Mouse (Mus musculus): Measurements from ENCODE around the gene Dhrs4. TPM values are rescaled to one million over a fixed set of nuclear protein-coding genes. Genes with fewer than 3 reads are reported as not detected.

The Dhrs4 gene
- polyA plus RNA-seq, 1 experiment from 2014 or later: 83.4 TPM

- no peak for ATAC-seq (ENCODE audit: insufficient number of reproducible peaks, low FRiP score, low TSS enrichment, low read depth)
- no peaks in the 10 kb centered on the region for H3K27me3 ChIP-seq
- no peak overlapping the region for H3K4me3 ChIP-seq (replicated peaks)
- no peaks in the 10 kb centered on the region for H3K4me1 ChIP-seq
- H3K4me2 ChIP-seq (replicated peaks): no peak overlapping the region
- H3K27ac ChIP-seq (replicated peaks): no peak overlapping the region
- no peak overlapping the region for H3K9ac ChIP-seq
- no peaks in the 10 kb centered on the region for H3K9me3 ChIP-seq (replicated peaks)
- H3K36me3 ChIP-seq: no peaks in the 10 kb centered on the region
- 55% methylated on average over 4 of the region's 4 CpGs for WGBS
Measured at GRCm38 (mm10) chr14:55461757-55462156, 16.8 kb upstream of the Dhrs4 start.

DNA sequence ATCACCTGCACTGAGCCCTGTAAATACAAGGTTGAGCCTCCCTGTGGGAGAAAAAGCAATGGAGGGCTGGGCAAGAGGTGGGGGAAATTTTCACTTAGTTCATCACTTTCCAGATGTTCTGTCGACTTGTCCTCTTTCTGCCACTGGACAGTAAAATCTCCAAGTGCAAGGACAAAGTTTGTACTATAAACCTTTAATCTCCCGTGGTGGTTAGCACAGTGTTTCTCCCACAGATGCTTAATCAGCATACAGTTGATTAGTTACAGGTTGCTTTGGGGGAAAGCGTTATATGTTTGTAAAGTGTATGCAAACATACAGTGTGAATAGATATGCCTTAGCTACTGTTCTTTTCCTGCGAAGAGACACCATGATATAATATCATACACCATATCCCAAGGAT is 12.1 kb upstream of the Dhrs4 start:
- no peak overlapping the region for H3K4me2 ChIP-seq (replicated peaks)
- ATAC-seq (ENCODE audit: insufficient number of reproducible peaks, low FRiP score, low TSS enrichment, low read depth): no peak
- no peaks in the 10 kb centered on the region for H3K36me3 ChIP-seq
- no peak overlapping the region for H3K4me3 ChIP-seq (replicated peaks)
- H3K27ac ChIP-seq (replicated peaks): no peak overlapping the region
- H3K4me1 ChIP-seq: peaks cover 8% of the 10 kb centered on the region; the same call in 1 of the 2 replicates
- H3K9ac ChIP-seq: no peak overlapping the region
- WGBS: 58% methylated on average over 4 of the region's 4 CpGs
- no peaks in the 10 kb centered on the region for H3K9me3 ChIP-seq (replicated peaks)
- H3K27me3 ChIP-seq: no peaks in the 10 kb centered on the region

GRCm38 (mm10) chr14:55467108-55467507 is 11.4 kb upstream of the Dhrs4 start:
- Histone ChIP-seq H3K4me1 (peaks cover 8% of the 10 kb centered on the region; the same call in 1 of the 2 replicates), H3K4me2 (replicated peaks) (no peak overlapping the region), H3K9me3 (replicated peaks) (no peaks in the 10 kb centered on the region), H3K27me3 (no peaks in the 10 kb centered on the region), H3K9ac (no peak overlapping the region), H3K36me3 (no peaks in the 10 kb centered on the region), H3K4me3 (replicated peaks) (no peak overlapping the region), H3K27ac (replicated peaks) (no peak overlapping the region)
- no peak for ATAC-seq (ENCODE audit: insufficient number of reproducible peaks, low FRiP score, low TSS enrichment, low read depth)
- WGBS: 73% methylated on average over 7 of the region's 7 CpGs

DNA sequence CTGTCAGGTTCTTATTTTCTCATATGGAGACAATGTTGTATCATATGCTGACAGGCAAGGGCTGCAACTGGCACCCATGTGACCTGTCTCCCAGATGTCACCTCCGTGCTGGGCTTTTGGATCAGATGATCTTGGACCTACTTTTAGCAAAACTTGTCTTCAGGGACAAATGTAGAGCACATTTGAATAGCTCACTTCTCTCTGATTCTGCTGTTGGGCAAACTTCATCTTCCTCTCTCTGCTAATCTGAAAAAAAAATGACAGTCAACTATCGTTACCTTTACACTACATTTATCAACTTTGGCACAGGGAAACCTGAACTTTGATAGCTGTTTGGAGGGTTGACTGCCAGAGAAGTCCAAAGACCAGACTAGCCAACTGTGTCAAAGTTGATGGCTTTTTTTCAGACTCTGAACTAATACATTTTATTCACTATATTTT is 10.2 kb upstream of the Dhrs4 start:
- no peak overlapping the region for H3K9ac ChIP-seq
- peaks cover 8% of the 10 kb centered on the region; the same call in 1 of the 2 replicates for H3K4me1 ChIP-seq
- no peaks in the 10 kb centered on the region for H3K9me3 ChIP-seq (replicated peaks)
- H3K36me3 ChIP-seq: no peaks in the 10 kb centered on the region
- ATAC-seq (ENCODE audit: insufficient number of reproducible peaks, low FRiP score, low TSS enrichment, low read depth): no peak
- 79% methylated on average over 2 of the region's 2 CpGs for WGBS
- H3K27ac ChIP-seq (replicated peaks): no peak overlapping the region
- H3K27me3 ChIP-seq: no peaks in the 10 kb centered on the region
- H3K4me2 ChIP-seq (replicated peaks): no peak overlapping the region
- H3K4me3 ChIP-seq (replicated peaks): no peak overlapping the region

GRCm38 (mm10) chr14:55469041-55469440 is 9.5 kb upstream of the Dhrs4 start:
- Histone ChIP-seq H3K9me3 (replicated peaks) (no peaks in the 10 kb centered on the region), H3K36me3 (no peaks in the 10 kb centered on the region), H3K27me3 (no peaks in the 10 kb centered on the region), H3K4me3 (replicated peaks) (no peak overlapping the region), H3K9ac (no peak overlapping the region), H3K27ac (replicated peaks) (no peak overlapping the region), H3K4me1 (peaks cover 8% of the 10 kb centered on the region; the same call in 1 of the 2 replicates), H3K4me2 (replicated peaks) (no peak overlapping the region)
- 78% methylated on average over 2 of the region's 2 CpGs for WGBS
- no peak for ATAC-seq (ENCODE audit: insufficient number of reproducible peaks, low FRiP score, low TSS enrichment, low read depth)

DNA sequence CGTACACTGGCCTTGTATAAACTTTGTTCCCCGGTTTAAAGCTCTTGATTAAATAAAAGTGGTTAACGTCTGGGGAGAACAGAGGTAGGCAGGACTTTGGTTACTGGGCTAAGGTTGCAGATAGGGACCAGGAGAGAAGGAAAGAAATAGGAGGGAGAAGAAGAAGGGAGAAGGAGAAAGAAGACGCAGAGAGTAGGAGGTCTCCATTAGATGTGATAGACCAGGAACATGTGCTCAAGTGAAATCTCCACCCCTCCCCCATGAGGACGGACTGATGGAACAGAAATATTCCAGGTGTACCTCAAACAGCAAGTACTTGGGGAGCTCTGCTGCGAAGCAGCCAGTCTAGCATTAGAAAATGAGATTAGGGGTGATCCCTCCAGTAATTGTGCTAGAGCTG is 8.7 kb upstream of the Dhrs4 start:
- Histone ChIP-seq H3K36me3 (no peaks in the 10 kb centered on the region), H3K4me1 (peaks cover 8% of the 10 kb centered on the region; the same call in 1 of the 2 replicates), H3K4me3 (replicated peaks) (no peak overlapping the region), H3K9ac (no peak overlapping the region), H3K9me3 (replicated peaks) (no peaks in the 10 kb centered on the region), H3K27ac (replicated peaks) (no peak overlapping the region), H3K4me2 (replicated peaks) (no peak overlapping the region), H3K27me3 (no peaks in the 10 kb centered on the region)
- ATAC-seq (ENCODE audit: insufficient number of reproducible peaks, low FRiP score, low TSS enrichment, low read depth): no peak
- 71% methylated on average over 6 of the region's 6 CpGs for WGBS

DNA sequence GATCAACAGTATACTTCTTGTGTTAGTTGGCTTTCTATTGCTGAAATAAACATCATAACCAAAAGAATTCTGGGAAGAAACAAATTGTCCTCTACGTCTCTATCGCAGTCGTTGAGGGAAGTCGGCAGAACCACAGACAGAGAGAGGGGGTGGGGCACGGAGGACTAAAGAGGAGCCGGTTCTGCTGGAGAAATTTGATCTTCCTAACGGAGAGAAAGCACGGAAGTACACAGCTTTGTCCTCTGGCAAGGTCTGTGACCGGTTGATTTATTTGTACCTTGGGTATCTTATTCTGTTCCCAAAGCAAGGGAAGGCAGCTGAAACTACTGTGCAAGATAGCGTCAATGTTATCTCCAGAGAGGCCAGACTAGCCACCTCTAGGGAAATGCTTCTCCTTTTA is 7.8 kb upstream of the Dhrs4 start:
- H3K4me2 ChIP-seq (replicated peaks): peak overlapping the region; percentile 2; the same call in 1 of the 2 replicates
- 4% methylated on average over 10 of the region's 10 CpGs for WGBS
- peaks cover 8% of the 10 kb centered on the region; the same call in 1 of the 2 replicates for H3K4me1 ChIP-seq
- no peak for ATAC-seq (ENCODE audit: insufficient number of reproducible peaks, low FRiP score, low TSS enrichment, low read depth)
- no peaks in the 10 kb centered on the region for H3K9me3 ChIP-seq (replicated peaks)
- H3K27me3 ChIP-seq: no peaks in the 10 kb centered on the region
- H3K4me3 ChIP-seq (replicated peaks): no peak overlapping the region
- H3K9ac ChIP-seq: no peak overlapping the region
- no peak overlapping the region for H3K27ac ChIP-seq (replicated peaks)
- no peaks in the 10 kb centered on the region for H3K36me3 ChIP-seq

GRCm38 (mm10) chr14:55475654-55476053 is 2.9 kb upstream of the Dhrs4 start:
- no peak for ATAC-seq (ENCODE audit: insufficient number of reproducible peaks, low FRiP score, low TSS enrichment, low read depth)
- Histone ChIP-seq H3K36me3 (no peaks in the 10 kb centered on the region), H3K27me3 (no peaks in the 10 kb centered on the region), H3K27ac (replicated peaks) (no peak overlapping the region), H3K9ac (no peak overlapping the region), H3K4me3 (replicated peaks) (no peak overlapping the region), H3K4me2 (replicated peaks) (no peak overlapping the region), H3K9me3 (replicated peaks) (no peaks in the 10 kb centered on the region), H3K4me1 (peaks cover 16% of the 10 kb centered on the region)
- WGBS: 50% methylated on average over 2 of the region's 2 CpGs

- Histone ChIP-seq H3K27me3 (no peaks in the 10 kb centered on the region), H3K4me3 (replicated peaks) (no peak overlapping the region), H3K4me1 (peaks cover 10% of the 10 kb centered on the region; the same call in 1 of the 2 replicates), H3K9me3 (replicated peaks) (no peaks in the 10 kb centered on the region), H3K4me2 (replicated peaks) (no peak overlapping the region), H3K27ac (replicated peaks) (no peak overlapping the region), H3K9ac (no peak overlapping the region), H3K36me3 (0 out of 2 replicates have a peak, but pooled peaks cover 5% of the 10 kb centered on the region)
- 96% methylated on average over 1 of the region's 1 CpGs for WGBS
- no peak for ATAC-seq (ENCODE audit: insufficient number of reproducible peaks, low FRiP score, low TSS enrichment, low read depth)
Measured at GRCm38 (mm10) chr14:55477421-55477820, 1.1 kb upstream of the Dhrs4 start.

DNA sequence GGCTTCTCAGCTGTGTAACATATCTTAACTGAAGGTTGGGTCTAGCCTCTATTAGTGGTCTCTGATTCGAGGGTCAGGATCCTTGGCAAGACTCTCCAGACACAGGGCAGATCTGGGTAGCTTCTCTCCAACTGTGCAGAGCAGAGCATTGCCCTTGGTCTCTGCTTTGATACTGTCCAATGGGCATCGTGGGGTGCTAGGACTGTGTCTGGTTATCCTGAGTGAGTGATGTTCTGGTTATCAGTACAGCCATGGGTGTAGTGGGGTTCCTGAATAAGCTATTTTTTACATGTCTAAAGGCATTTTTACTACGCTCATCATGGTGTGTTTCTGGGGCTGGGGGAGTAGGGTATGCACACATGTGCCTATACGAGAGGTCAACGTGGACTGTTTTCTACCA is 729 bp upstream of the Dhrs4 start:
- H3K4me1 ChIP-seq: peaks cover 10% of the 10 kb centered on the region; the same call in 1 of the 2 replicates
- 91% methylated on average over 5 of the region's 5 CpGs for WGBS
- no peak overlapping the region for H3K4me2 ChIP-seq (replicated peaks)
- H3K9ac ChIP-seq: no peak overlapping the region
- H3K27ac ChIP-seq (replicated peaks): no peak overlapping the region
- H3K27me3 ChIP-seq: no peaks in the 10 kb centered on the region
- no peak overlapping the region for H3K4me3 ChIP-seq (replicated peaks)
- ATAC-seq (ENCODE audit: insufficient number of reproducible peaks, low FRiP score, low TSS enrichment, low read depth): no peak
- H3K9me3 ChIP-seq (replicated peaks): no peaks in the 10 kb centered on the region
- 0 out of 2 replicates have a peak, but pooled peaks cover 5% of the 10 kb centered on the region for H3K36me3 ChIP-seq

- Histone ChIP-seq H3K4me2 (replicated peaks) (peak overlapping the region; percentile 53), H3K9me3 (replicated peaks) (no peaks in the 10 kb centered on the region), H3K27ac (replicated peaks) (no peak overlapping the region), H3K4me1 (peaks cover 10% of the 10 kb centered on the region; the same call in 1 of the 2 replicates), H3K9ac (no peak overlapping the region), H3K36me3 (peaks cover 8% of the 10 kb centered on the region; the same call in 1 of the 2 replicates), H3K4me3 (replicated peaks) (no peak overlapping the region), H3K27me3 (no peaks in the 10 kb centered on the region)
- WGBS: 91% methylated on average over 10 of the region's 10 CpGs
- no peak for ATAC-seq (ENCODE audit: insufficient number of reproducible peaks, low FRiP score, low TSS enrichment, low read depth)
Measured at GRCm38 (mm10) chr14:55479629-55480028, 1.1 kb downstream of the Dhrs4 start.

- Histone ChIP-seq H3K36me3 (peaks cover 24% of the 10 kb centered on the region; the same call in 1 of the 2 replicates), H3K27ac (replicated peaks) (no peak overlapping the region), H3K27me3 (no peaks in the 10 kb centered on the region), H3K4me3 (replicated peaks) (no peak overlapping the region), H3K9me3 (replicated peaks) (no peaks in the 10 kb centered on the region), H3K9ac (no peak overlapping the region), H3K4me1 (peaks cover 5% of the 10 kb centered on the region; the same call in 1 of the 2 replicates), H3K4me2 (replicated peaks) (no peak overlapping the region)
- ATAC-seq (ENCODE audit: insufficient number of reproducible peaks, low FRiP score, low TSS enrichment, low read depth): no peak
- WGBS: 79% methylated on average over 5 of the region's 5 CpGs
Measured at GRCm38 (mm10) chr14:55484430-55485085, 6.0 kb downstream of the Dhrs4 start.
